Mouse (Mus musculus) kidney, adult 18-20 months (tissue): ENCODE measurements at regions not wholly inside any gene's neighbourhood (a gene's known extent, or its start where the extent isn't known, plus 50 kb on each side); places are given as distances from the start of the nearest gene placed in this dataset.

Source experiments
- DNase-seq: peaks from one replicate; pipeline ENCODE4 v3.0.0; 2021

- no peak for DNase-seq
Observed at GRCm38 (mm10) chr12:13164791-13165190, 84.2 kb downstream of the Ddx1 start.

- DNase-seq: no peak
Observed at GRCm38 (mm10) chr12:13161051-13161450, 88.0 kb downstream of the Ddx1 start.

- no peak for DNase-seq
Observed at GRCm38 (mm10) chr12:13159346-13160055, 89.5 kb downstream of the Ddx1 start.

GRCm38 (mm10) chr12:13157666-13158381, 91.2 kb downstream of the Ddx1 start:
- no peak for DNase-seq

GRCm38 (mm10) chr12:13157089-13157488, 91.9 kb downstream of the Ddx1 start:
- DNase-seq: no peak

GRCm38 (mm10) chr12:13150751-13151150, 98.3 kb downstream of the Ddx1 start:
- DNase-seq: no peak

GRCm38 (mm10) chr12:13147251-13147650, 101.8 kb downstream of the Ddx1 start:
- no peak for DNase-seq

GRCm38 (mm10) chr12:13145186-13146115, 103.6 kb downstream of the Ddx1 start:
- peak; percentile 24 for DNase-seq

GRCm38 (mm10) chr12:13144739-13145138, 104.3 kb downstream of the Ddx1 start:
- no peak for DNase-seq

- DNase-seq: no peak
Observed at GRCm38 (mm10) chr12:13140636-13141035, 108.4 kb downstream of the Ddx1 start.

- no peak for DNase-seq
Observed at GRCm38 (mm10) chr12:13139189-13139588, 109.8 kb downstream of the Ddx1 start.

- DNase-seq: no peak
Observed at GRCm38 (mm10) chr12:13134168-13134567, 114.8 kb downstream of the Ddx1 start.

- DNase-seq: peak; percentile 64
Observed at GRCm38 (mm10) chr12:13129677-13130082, 119.3 kb downstream of the Ddx1 start.

- DNase-seq: no peak
Observed at GRCm38 (mm10) chr12:13127407-13127806, 121.6 kb downstream of the Ddx1 start.

- no peak for DNase-seq
Observed at GRCm38 (mm10) chr12:13125054-13125453, 124.0 kb downstream of the Ddx1 start.

- no peak for DNase-seq
Observed at GRCm38 (mm10) chr12:13122282-13122681, 126.7 kb downstream of the Ddx1 start.

- DNase-seq: no peak
Observed at GRCm38 (mm10) chr12:13120581-13120980, 128.4 kb downstream of the Ddx1 start.

- peak; percentile 22 for DNase-seq
Observed at GRCm38 (mm10) chr12:13119653-13120052, 129.4 kb downstream of the Ddx1 start.

- DNase-seq: no peak
Observed at GRCm38 (mm10) chr12:13118026-13118425, 131.0 kb downstream of the Ddx1 start.

GRCm38 (mm10) chr12:13114341-13114740, 134.7 kb downstream of the Ddx1 start:
- no peak for DNase-seq

- no peak for DNase-seq
Observed at GRCm38 (mm10) chr12:13106931-13107330, 142.1 kb downstream of the Ddx1 start.

GRCm38 (mm10) chr12:13100505-13101354, 148.3 kb downstream of the Ddx1 start:
- no peak for DNase-seq
